Mouse (Mus musculus) lung, adult 2 months (tissue): ENCODE measurements around the gene Cadm4.

ENCODE experiments used
- CTCF ChIP-seq: fragments of 200-500 bp; IDR thresholded peaks from 2 replicates; pipeline ENCODE4 v1.5.1; 2011; ENCODE audit warnings: mild to moderate bottlenecking, low read length, control low read depth; ENCODE audit not compliant: insufficient read depth
- POLR2A ChIP-seq: fragments of 200-500 bp; IDR thresholded peaks from 2 replicates; pipeline ENCODE4 v1.6.1; 2011; ENCODE audit warnings: low read depth, mild to moderate bottlenecking, control low read depth, low read length, borderline replicate concordance; ENCODE audit errors: extremely low read depth

GRCm38 (mm10) chr7:24451855-24452311 is 29.9 kb upstream of the Cadm4 start, which contains the start of gene Irgc1:
- TF ChIP-seq CTCF (no peak), POLR2A (no peak)
